Mouse (Mus musculus): ENCODE data around the gene Zfp931.
"Not testable (repeated sequence)": the region's sequence is repeated elsewhere in the genome, so short reads cannot be mapped to it uniquely, and the experiment has no call there.

The Zfp931 gene

DNA sequence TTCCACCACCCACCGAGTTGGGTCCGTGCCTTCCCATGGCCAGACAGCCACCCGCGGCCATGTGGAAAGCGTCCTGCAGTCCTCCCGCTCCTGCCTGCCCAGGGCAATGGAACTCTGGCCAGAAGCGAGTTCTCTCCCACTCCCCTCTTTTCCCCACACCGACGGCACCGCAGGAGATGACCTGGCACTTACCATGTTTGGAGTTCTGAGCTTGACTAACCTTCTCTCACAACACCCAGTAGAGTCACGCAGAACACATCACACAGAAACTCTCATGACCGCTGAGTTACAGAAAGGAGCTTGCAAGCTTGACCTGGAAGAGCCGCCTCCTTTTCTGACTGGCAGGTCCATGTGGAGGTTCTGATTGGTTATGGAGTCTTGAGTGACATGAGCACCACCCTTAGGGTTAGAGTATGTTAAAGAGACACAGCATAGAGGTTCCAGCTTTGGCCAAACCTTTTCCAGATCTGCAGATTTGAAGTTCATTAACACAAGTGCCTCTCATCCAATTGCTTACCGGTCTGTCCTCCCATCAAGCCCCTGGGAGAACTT, at the start of gene Zfp931:
TSS of gene Zfp931 (minus strand) at position 311 of the 552 bp plus-strand sequence.
- peak in 1 of 2 experiments; percentile 19 for DNase-seq (ENCODE audit: low read depth in 2 of 2, low spot score in 2 of 2)

DNA sequence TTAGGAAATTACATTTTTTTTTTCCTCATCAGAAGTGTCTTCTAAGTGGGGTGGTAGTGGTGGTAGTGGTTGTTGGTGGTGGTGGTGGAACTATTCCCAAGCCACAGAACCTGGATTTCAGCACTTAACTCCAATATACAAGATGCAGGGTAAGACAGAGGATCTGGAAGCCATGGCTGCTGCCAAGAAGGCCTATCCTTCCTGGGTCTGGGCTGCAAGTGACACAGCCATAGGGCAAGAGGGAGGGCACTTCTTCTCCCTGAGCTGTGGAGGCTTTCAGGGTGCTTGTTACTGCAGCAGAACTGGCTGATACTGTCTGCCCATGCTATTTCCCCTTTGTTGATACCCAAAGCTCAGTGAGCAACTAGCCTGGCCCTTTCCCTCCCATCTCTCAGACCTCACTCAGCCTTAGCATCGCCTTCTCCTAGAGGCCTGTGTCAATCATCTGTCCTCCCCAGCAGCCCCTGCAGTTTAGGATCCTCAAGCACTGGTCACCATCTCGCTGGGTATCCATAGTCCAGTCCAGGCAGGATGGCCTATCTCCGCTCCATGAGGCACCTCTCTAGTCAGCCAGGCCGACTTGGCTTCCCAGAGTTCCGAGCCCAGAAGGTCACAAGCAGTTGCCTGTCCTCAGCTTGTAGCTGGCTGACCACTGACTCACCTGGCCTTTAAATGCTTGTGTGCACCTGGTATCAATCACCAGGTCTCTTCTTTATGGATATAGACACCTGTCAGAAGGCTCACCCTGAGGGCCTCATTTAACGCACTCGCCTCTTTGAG, 48.0 kb upstream of the Zfp931 start:
- DNase-seq (ENCODE audit: low read depth in 2 of 2, low spot score in 2 of 2), result no peak

DNA sequence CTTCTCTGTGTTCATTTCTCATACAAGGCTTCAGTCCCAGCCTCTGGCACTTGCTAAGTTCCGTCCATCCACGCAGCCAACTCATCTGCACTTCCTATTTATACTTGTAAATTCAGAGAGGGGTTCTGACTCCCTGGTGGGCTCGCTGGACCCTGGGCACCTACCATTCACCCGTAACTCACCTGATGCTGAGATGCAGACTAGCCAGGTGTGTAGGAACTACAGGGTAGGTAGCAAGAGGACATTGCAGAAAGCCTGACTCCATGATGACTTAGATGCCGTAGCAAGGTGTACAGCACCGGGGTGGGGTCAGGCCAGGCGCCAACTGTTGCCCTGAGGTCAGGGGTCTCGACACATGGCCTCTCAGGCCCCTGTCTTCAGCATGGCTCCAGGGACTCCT, 47.2 kb upstream of the Zfp931 start:
- DNase-seq (ENCODE audit: low read depth in 2 of 2, low spot score in 2 of 2), result no peak

DNA sequence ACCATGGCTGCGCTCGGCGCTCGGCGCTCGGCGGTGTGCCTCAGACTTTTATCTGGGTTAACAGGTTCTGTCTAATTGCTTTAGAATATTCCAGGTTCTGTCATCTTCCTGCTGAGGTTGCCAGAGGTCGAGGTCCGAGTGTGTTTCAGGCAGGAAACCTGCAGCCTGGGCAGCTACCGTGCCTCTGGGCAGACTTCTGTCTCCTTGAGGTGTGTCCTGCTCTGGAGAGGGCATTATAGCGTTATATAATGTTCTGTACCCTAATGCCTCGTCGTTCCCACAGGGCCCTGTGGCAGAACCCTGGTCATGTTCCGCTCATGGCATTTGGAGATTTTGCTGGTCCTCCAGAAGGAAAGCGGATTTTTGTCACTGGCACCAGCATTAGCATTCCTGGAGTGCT, 45.2 kb upstream of the Zfp931 start:
- no peak for DNase-seq (ENCODE audit: low read depth in 2 of 2, low spot score in 2 of 2)

DNA sequence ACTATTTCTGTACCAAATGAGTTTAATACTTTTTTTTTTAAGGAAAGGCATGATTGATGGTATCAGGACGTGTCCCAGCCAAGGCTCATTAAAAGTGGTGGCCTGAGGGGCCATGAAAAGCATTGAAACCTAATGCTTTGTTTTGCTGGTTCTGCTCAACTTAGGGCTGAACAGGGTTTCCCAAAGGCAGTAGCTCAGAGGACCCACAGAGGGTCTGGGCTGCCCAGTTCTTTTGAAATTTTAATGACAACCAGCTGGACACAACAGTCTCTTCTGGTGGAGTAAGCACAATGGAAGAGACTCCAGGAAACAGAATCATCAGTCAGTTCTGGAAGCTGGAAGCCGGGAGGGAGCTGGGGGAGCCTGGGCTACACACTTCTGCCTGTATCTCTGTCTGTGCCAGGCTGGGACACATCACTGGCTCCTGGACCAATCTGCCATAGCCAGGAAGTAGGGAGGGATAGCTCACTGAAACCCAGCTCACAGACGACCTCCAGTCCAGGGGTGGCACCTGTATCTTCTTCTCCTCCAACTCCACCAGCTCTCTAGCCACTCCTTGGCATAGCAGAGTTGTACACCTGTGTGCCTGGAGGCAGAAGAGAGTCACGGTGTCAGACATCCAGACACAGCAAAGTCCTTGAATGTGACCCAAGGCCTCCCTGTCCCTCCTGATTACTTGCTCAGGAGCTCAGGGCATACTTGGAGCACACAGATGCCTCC, 43.8 kb upstream of the Zfp931 start:
- no peak for DNase-seq (ENCODE audit: low read depth in 2 of 2, low spot score in 2 of 2)

DNA sequence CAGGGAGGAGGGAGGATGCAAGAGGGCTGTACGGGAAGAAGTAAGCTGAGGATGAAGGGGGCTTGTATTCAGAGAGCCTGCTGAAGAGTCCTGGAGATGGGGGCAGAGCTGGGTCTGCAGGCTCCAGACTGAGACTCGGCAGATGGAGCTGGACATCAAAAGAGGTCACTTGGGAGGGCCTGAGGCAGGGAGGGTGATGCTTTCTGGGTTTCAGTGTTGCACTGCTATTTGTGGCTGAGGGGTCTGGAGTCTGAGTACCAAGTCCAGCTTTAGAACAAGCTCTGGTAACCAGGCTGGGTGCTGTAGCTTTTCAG, 43.1 kb upstream of the Zfp931 start:
- no peak for DNase-seq (ENCODE audit: low read depth in 2 of 2, low spot score in 2 of 2)

DNA sequence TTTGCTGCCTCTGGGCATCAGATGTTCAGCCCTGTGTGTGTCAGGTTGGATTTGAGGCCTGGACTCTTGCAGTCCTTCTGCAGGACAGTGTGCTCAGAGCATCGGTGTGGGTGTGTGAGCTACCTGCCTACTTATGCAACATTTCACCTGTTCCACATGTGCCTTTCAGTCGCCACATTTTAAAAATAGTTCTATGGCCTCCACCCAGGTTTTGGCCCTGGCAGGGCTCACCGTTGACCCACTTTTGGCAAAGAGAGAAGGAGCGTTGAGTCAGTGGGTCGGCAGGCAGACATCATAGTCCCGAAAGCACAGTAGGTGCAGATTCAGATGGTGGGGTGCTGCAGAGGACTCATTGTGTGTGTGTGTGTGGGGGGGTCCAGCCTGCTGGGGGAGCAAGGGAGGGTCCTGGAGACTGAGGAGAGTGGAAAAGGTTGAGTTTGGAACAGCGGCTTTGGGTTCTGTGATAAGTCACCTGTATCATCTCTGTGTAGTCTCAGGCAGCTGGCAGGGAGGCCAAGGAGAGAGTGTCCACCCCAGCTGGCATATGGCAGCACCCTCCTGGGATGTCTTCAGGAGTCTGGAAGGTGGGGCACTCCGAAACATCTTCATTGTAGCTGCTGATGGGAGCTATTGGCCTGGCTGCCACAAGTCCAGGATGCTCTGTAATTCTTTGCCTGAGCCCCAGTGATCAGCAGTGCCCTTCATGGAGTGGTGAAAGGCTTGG, 42.5 kb upstream of the Zfp931 start:
- DNase-seq (ENCODE audit: low read depth in 2 of 2, low spot score in 2 of 2), result no peak

DNA sequence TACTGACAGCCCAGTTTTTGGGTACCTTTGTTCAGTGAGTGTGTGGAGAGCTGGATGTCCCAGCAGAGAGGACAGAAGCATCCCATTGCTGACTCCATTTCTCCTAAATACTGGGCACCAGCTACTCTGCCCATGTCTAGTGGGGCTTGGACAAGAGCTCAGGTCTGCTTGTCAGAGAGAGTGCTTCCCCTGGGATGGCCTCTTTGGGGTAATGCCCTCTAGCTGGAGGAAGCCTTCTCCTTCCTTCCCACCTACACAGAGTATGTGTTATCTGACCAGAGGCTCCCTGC, 42.0 kb upstream of the Zfp931 start:
- no peak for DNase-seq (ENCODE audit: low read depth in 2 of 2, low spot score in 2 of 2)

DNA sequence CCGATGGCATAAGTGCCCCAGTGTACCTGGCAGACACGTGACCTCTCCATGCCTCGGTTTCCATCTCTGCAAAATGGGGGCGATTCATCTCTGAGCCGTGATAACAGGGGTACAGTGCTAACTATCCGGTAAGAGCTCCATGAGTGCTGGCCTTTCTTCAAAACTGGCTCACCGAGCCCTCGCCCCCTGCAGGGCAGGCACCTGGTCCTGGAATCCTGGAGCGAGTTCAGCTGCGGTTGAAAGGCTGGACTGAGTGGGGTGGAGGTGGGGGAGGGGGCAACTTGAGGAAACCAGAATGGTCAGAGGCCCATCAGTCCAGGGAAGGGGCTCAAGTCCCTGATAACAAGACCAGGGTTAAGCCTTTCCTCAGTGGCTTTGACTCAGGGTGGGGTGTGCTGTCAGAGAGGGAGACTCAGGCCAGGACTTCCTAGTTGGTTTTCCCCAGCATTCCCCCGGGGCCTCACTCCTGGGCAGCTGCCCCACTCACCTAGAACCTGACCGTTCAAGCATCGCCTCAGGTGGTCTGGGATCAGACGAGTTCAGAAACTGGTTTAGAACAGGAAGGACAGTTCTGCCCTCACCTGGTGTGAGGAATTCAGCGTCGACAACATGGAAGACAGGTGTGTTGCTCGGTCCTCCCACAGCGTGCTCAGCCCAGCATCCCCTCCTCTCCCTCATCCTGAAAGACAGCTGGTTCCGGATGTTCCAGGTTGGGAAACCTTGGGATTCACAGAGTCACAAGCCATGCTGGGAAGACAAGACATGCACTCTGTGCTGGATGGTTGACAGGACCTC, 41.5 kb upstream of the Zfp931 start:
- no peak for DNase-seq (ENCODE audit: low read depth in 2 of 2, low spot score in 2 of 2)

DNA sequence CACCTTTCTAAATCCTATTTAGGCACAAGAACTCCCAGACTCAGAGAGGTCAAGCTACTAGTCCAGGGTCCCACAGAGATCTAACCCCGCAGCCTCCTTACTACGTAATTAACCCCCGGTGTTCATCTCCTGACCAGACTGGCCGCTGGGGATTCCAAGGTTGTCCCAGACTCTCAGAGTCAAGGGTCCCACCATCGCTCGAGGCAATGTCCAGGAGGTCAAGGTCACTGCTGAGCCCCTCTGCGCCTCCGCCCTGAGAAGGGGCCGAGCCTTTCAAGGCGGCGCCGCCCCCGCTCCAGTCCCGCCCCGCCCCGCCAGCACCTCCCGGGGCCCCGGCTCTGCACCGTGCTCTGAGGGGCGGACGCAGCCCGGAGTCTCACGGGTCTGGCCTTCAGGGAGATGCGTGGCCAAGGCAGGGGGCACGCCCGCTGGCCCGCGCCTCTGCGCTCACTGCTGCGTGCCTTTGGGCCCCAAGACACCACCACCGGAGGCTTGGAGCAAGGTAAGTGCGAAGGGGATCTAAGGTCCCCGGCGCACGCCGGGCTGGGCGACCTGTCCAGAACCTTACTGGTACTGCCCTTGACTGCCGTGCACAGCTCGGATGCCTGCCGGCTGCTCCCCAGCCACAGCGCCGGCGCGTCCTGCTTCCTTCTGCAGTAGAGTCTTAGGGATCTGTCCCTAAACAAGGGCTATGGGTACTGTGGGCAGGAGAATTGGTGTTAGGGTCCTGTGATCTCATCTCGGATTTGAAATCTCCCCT, 40.7 kb upstream of the Zfp931 start, which contains the start of gene Phactr3:
TSS of gene Phactr3 (plus strand) at position 175 of the 760 bp plus-strand sequence.
- DNase-seq (ENCODE audit: low read depth in 2 of 2, low spot score in 2 of 2), result no peak

DNA sequence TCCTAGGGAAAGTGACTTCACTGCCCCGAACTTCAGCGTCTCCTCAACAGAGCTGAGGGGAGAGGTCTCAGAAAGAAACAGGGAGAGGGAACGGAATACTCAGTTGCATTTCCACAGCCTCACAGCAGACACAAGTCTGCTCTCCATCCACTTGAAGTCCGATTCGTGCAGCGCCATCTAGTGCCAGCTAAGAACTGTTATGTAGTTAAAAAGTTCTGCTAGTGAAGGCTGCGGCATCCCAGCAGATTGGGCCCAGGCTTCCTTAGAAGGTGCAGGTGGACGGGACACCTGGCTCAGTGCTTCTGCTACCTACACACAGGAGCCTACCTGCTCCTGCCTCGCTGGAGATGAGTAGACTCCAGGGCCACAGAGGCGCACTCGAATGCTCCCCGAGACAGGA, 39.7 kb upstream of the Zfp931 start:
- DNase-seq (ENCODE audit: low read depth in 2 of 2, low spot score in 2 of 2), result no peak

DNA sequence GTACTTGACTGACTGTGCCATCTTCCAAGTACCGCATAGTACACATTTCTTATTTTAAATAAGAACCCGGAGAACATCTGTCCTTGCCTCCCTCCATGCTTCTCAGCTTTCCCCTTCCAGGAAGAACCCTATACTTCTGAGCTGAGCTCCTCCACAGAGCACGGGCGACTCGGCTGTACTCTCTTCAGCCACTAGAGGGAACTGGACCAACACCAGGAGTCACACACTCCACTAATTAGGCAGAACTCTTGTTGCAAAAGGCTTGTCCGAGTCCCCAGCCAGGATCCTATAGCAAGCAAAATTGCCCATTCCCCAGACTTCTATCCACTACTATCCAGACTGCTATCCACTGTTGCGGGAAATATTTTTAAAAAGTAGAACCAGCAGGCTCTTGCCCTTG, 23.7 kb upstream of the Zfp931 start:
- DNase-seq (ENCODE audit: low read depth in 2 of 2, low spot score in 2 of 2), result no peak

DNA sequence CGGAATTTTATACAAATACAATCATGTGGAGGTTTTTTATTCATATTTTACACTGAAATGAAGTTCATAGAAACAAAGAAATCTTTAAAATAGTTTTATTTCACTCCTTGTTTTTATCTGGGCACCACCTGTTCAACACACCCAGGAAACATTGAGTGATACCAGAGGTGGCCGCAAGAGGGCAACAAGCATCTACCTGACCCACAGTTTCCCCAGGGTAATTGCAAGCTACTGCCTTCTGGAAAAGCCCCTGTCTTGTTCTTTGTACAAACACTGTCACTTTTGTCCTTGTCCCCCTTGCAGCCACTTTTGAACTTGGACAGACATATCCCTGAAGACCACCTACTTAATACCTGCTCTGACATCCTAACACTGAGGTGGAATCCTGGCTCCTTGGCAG, 19.7 kb upstream of the Zfp931 start:
- peak in 1 of 2 experiments; percentile 37 for DNase-seq (ENCODE audit: low read depth in 2 of 2, low spot score in 2 of 2)

DNA sequence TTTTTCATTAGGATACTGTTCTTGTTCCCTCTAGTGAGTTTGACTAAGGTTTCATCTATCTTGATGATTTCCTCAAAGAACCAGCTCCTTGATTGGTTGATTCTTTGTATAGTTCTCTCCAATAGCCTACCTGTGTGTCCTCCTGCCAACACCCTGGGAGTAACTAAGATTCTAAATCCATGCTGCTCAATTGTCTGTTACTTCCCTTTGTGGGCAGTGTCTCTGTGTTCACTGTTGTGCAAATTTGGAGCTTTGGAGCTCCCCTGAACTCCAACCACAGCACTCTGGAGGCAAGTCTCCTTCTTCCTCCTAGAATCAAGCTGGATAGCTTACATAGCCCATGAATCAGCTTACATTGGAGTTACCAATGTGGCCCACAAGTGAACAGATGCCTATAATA, 11.3 kb upstream of the Zfp931 start:
- no peak for DNase-seq (ENCODE audit: low read depth in 2 of 2, low spot score in 2 of 2)

DNA sequence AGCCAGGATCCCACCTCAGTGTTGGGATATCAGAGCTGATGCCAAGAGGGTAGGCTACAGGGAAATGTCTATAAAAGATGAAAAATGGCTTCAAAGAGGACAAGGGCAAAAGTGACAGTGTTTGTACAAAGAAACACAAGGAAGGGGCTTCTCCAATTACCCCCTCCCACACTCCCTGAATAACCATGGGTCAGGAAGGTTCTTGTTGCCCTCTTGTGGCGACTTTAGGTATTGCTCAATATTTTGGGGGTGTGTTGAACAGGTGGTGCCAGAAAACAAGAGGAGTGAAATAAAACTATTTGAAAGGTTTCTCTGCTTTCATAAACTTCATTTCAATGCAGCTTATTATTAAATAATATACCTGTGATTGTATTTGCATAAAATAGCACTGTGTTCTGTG, 20.1 kb downstream of the Zfp931 start:
- DNase-seq (ENCODE audit: low read depth in 2 of 2, low spot score in 2 of 2), result peak; percentile 48 to 55

DNA sequence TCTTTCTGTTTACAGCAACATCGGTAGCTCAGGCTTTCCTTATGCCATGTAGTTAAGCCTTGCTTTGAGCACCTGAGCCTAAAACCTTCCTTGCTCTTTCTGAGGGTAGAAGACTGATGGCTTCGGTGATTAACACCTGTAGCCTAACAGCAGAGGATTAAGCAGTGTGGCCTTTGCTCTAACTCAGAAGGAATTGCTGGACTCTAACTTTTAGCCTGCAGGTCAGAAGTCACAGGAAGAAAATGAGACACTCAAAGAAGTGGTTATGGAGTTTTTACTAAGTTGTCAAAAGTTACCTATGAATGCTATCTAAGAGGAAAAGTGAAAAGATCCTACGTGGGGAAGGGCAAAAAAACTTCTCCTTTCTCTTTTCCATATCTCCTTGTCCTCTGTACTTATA, 50.7 kb downstream of the Zfp931 start:
- DNase-seq (ENCODE audit: low read depth in 2 of 2, low spot score in 2 of 2), result not testable (repeated sequence)

DNA sequence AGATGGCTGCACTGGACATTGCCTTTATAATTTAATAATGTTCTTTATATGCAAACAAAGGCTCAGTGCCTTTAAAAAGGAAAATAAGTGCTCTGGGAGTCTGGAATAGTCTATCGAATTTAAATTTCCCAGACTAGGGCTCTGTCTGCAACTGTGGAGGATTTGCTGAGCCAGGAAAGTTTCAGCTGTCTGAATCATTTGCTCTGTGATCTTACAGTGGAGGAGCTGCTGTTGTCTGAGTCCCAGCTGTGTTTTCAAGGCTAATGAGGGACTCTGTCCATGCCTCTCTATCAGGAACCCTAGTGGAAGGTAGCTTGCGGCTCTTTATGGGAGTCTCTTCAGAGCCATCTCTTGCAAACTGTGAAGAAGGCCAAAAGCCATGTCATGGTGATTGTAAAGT, 54.4 kb downstream of the Zfp931 start:
- DNase-seq (ENCODE audit: low read depth in 2 of 2, low spot score in 2 of 2), result not testable (repeated sequence)

DNA sequence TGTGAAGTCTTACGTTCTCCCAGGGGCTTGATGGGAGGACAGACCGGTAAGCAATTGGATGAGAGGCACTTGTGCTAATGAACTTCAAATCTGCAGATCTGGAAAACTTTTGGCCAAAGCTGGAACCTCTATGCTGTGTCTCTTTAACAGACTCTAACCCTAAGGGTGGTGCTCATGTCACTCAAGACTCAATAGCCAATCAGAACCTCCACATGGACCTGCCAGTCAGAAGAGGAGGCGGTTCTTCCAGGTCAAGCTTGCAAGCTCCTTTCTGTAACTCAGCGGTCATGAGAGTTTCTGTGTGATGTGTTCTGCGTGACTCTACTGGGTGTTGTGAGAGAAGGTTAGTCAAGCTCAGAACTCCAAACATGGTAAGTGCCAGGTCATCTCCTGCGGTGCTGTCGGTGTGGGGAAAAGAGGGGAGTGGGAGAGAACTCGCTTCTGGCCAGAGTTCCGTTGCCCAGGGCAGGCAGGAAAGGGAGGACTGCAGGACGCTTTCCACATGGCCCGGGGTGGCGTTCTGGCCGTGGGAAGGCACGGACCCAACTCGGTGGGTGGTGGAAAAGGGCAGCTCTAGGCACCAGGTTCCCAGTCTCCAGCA, 55.2 kb downstream of the Zfp931 start, which contains the start of gene Zfp971:
TSS of gene Zfp971 (plus strand) at position 274 of the 601 bp plus-strand sequence.
- peak in 1 of 2 experiments; percentile 18 for DNase-seq (ENCODE audit: low read depth in 2 of 2, low spot score in 2 of 2)

DNA sequence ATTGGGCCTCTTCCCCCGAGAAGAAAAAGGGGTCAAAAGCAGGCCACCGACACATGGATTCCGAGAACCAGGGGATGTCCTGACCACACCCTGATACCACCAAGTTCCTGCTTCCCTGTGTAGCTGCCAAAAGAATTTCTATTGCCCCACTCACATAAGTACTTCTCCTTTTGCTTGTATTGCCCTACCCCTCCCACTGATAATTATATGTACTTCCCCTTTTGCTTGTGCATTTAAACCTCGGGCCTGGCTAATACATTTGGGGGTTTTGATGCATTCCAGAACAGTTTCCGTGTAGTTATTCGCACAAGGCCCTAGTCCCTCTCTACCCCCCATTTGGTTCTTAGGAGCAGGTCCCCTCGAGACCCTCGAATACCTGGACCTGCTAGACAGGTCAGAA, 57.5 kb downstream of the Zfp931 start:
- DNase-seq (ENCODE audit: low read depth in 2 of 2, low spot score in 2 of 2), result not testable (repeated sequence)

DNA sequence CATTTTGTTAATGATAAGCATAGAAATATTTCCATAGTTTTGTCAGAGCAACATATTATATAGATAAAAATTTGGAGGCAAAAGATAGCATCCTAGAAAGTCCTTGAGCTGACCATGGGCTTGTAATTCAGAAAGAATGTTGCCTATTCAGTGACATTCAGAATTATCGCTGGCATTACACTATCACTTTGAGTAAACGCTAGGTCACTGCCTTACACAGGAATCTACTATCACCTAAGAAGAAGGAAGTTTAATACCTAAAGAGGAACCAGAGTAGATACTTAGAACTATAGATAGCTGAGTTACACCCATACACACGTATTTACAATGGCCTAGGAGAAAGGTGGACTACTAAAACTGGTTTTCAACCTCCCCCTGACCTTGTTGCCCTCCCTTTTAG, 58.8 kb downstream of the Zfp931 start:
- not testable (repeated sequence) for DNase-seq (ENCODE audit: low read depth in 2 of 2, low spot score in 2 of 2)
